Mouse (Mus musculus) cortical plate, adult 2 months (tissue): Measurements from ENCODE around the gene Adcy4.

ENCODE experiments used
- CTCF ChIP-seq: fragments of 200-500 bp; IDR thresholded peaks from 2 replicates; pipeline ENCODE4 v1.5.1; 2011; ENCODE audit warnings: mild to moderate bottlenecking, control low read depth, low read length; ENCODE audit not compliant: insufficient read depth; ENCODE audit errors: extremely low read depth
- POLR2A ChIP-seq: fragments of 200-500 bp; IDR thresholded peaks from 2 replicates; pipeline ENCODE4 v1.6.1; 2011; ENCODE audit warnings: mild to moderate bottlenecking, low read length, control low read depth; ENCODE audit not compliant: insufficient read depth; ENCODE audit errors: extremely low read depth

DNA sequence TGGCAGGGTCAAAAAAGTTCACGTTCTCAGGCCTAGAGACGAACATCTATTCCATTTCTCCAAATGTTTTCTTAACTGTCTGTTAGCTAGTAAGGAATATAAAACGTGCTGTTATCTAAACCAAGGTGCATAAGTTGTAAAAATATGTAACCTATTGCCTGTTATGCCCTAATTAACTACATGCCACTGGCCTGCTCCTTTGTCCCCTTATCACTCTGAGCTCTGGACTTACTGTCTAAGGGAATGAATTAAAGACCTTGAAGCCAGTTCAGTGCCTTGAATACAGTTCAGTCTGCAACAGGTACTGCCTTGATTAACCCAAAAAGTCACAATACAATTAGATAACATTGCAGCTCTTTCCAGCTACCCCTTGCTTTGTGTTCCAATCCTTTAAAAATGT, 48.6 kb downstream of the Adcy4 start:
- TF ChIP-seq CTCF (no peak), POLR2A (no peak)
